Comparison of ENCODE assay signal across 23 mouse cellular contexts in genomic region chrX:64319501-64319900, GRCm38 (mm10). TPM values are rescaled to one million over a fixed set of nuclear protein-coding genes. Genes with fewer than 3 reads are reported as not detected.
DNase-seq lines count a peak whose midpoint lies in the region; ATAC-seq and TF ChIP-seq lines count a peak whose summit lies in the region.
"Had no signal": no experiment of that assay in that cellular context is flagged by ENCODE, and none has a peak within 500 bp of the region (broad histone marks: within the 10 kb centered on the region; RNA-seq: fewer than 3 reads in every experiment).

No protein-coding gene starts in this region.

- peak; percentile 3 for DNase-seq in cerebellum, adult 11-12 months
- peak; percentile 14 for DNase-seq in forebrain, embryonic 14.5 days (ENCODE audit: low spot score)
- peak; percentile 48 for DNase-seq in brain, adult 2 months (ENCODE audit: low read depth, low spot score)
- peak; percentile 74 to 78 for DNase-seq in cerebellum, postnatal 10 days
- no peak for DNase-seq in heart, adult 2 months
- no peak for DNase-seq in heart, adult 8-10 months (ENCODE audit: low spot score)
- DNase-seq: adrenal gland, postnatal 10 days; gastrocnemius, postnatal 10 days; heart, adult 18-20 months; kidney, adult 8-10 months had no signal

- H3K9ac ChIP-seq in forebrain, embryonic 14.5 days (ENCODE audit: low read length), result no peak overlapping the region
- no peak overlapping the region for H3K9ac ChIP-seq in forebrain, embryonic 16.5 days (replicated peaks; ENCODE audit: low read depth, low read length)
- H3K9ac ChIP-seq in heart, adult 2 months (ENCODE audit: low read depth, low read length), result no peak overlapping the region
- H3K9ac ChIP-seq: embryonic facial prominence, embryonic 15.5 days; forebrain, embryonic 15.5 days; heart, embryonic 12.5 days; hindbrain, embryonic 15.5 days had no signal

- TF ChIP-seq POLR2A in heart, adult 2 months (IDR thresholded peaks at IDR 0.05; ENCODE audit: insufficient read depth, low read depth, low read length), result no peak

- H3K27ac ChIP-seq in forebrain, embryonic 14.5 days (ENCODE audit: low read depth, low read length), result no peak overlapping the region
- H3K27ac ChIP-seq in forebrain, embryonic 16.5 days (ENCODE audit: low read length), result no peak overlapping the region
- no peak overlapping the region for H3K27ac ChIP-seq in heart, adult 2 months
- H3K27ac ChIP-seq: embryonic facial prominence, embryonic 15.5 days; forebrain, embryonic 10.5 days; forebrain, embryonic 15.5 days; hindbrain, embryonic 10.5 days; hindbrain, embryonic 15.5 days had no signal

- intact Hi-C loops in heart, adult 2 months (cut with DNase I), result no loop called here

- no peaks in the 10 kb centered on the region for H3K4me1 ChIP-seq in forebrain, embryonic 14.5 days (ENCODE audit: control insufficient read depth, insufficient read depth, low read length)
- no peaks in the 10 kb centered on the region for H3K4me1 ChIP-seq in forebrain, embryonic 16.5 days (replicated peaks; ENCODE audit: control insufficient read depth, insufficient read depth, low read length)
- H3K4me1 ChIP-seq in heart, adult 2 months (ENCODE audit: control insufficient read depth, insufficient read depth, low read length), result no peaks in the 10 kb centered on the region
- H3K4me1 ChIP-seq: embryonic facial prominence, embryonic 15.5 days; forebrain, embryonic 10.5 days; forebrain, embryonic 15.5 days; heart, embryonic 12.5 days; hindbrain, embryonic 10.5 days; hindbrain, embryonic 15.5 days had no signal

- no peak for TF ChIP-seq CTCF in heart, adult 2 months (IDR thresholded peaks at IDR 0.05)

- no peaks in the 10 kb centered on the region for H3K9me3 ChIP-seq in forebrain, embryonic 14.5 days (replicated peaks; ENCODE audit: control insufficient read depth, low read length)
- H3K9me3 ChIP-seq in forebrain, embryonic 16.5 days (ENCODE audit: control insufficient read depth, low read length), result no peaks in the 10 kb centered on the region
- H3K9me3 ChIP-seq: embryonic facial prominence, embryonic 15.5 days; forebrain, embryonic 10.5 days; forebrain, embryonic 15.5 days; heart, embryonic 12.5 days; hindbrain, embryonic 10.5 days; hindbrain, embryonic 15.5 days had no signal

- no peaks in the 10 kb centered on the region for H3K79me2 ChIP-seq in heart, adult 2 months (replicated peaks; ENCODE audit: control insufficient read depth, insufficient read depth, low read length)

- 82% methylated on average over 2 of the region's 2 CpGs for WGBS in forebrain, embryonic 14.5 days
- WGBS in forebrain, embryonic 16.5 days, result 62% methylated on average over 2 of the region's 2 CpGs
- 59% methylated on average over 2 of the region's 2 CpGs for WGBS in heart, adult 2 months

- no peak overlapping the region for H3K4me3 ChIP-seq in forebrain, embryonic 14.5 days (ENCODE audit: low read depth, low read length)
- H3K4me3 ChIP-seq in forebrain, embryonic 16.5 days (replicated peaks; ENCODE audit: low read length), result no peak overlapping the region
- H3K4me3 ChIP-seq in heart, adult 2 months, result no peak overlapping the region
- H3K4me3 ChIP-seq: embryonic facial prominence, embryonic 15.5 days; erythroblast, embryonic 14.5 days; forebrain, embryonic 10.5 days; forebrain, embryonic 15.5 days; heart, embryonic 12.5 days; hindbrain, embryonic 10.5 days; hindbrain, embryonic 15.5 days had no signal

- no peak overlapping the region for H3K4me2 ChIP-seq in forebrain, embryonic 14.5 days (ENCODE audit: low read length)
- H3K4me2 ChIP-seq in forebrain, embryonic 16.5 days (ENCODE audit: low read length), result no peak overlapping the region
- H3K4me2 ChIP-seq: embryonic facial prominence, embryonic 15.5 days; forebrain, embryonic 15.5 days; heart, embryonic 12.5 days; hindbrain, embryonic 15.5 days had no signal

- H3K36me3 ChIP-seq in forebrain, embryonic 14.5 days (ENCODE audit: control insufficient read depth, insufficient read depth, low read length), result no peaks in the 10 kb centered on the region
- no peaks in the 10 kb centered on the region for H3K36me3 ChIP-seq in forebrain, embryonic 16.5 days (ENCODE audit: control insufficient read depth, insufficient read depth)
- no peaks in the 10 kb centered on the region for H3K36me3 ChIP-seq in heart, adult 2 months (ENCODE audit: control insufficient read depth, insufficient read depth, low read length)
- H3K36me3 ChIP-seq: embryonic facial prominence, embryonic 15.5 days; forebrain, embryonic 10.5 days; forebrain, embryonic 15.5 days; heart, embryonic 12.5 days; hindbrain, embryonic 10.5 days; hindbrain, embryonic 15.5 days had no signal

- TF ChIP-seq EP300 in heart, adult 2 months (IDR thresholded peaks at IDR 0.05; ENCODE audit: insufficient read depth, low read depth, low read length), result no peak

- ATAC-seq in cerebellum, adult (ENCODE audit: insufficient number of reproducible peaks, low FRiP score, low TSS enrichment), result no peak
- ATAC-seq in forebrain, embryonic 14.5 days, result no peak
- no peak for ATAC-seq in forebrain, embryonic 16.5 days
- ATAC-seq: forebrain, embryonic 15.5 days; inflammation-experienced regulatory T-cells, adult 6 months; intestine, postnatal 0 days had no signal

- H3K27me3 ChIP-seq in forebrain, embryonic 14.5 days (replicated peaks; ENCODE audit: control insufficient read depth, insufficient read depth, low read length), result no peaks in the 10 kb centered on the region
- no peaks in the 10 kb centered on the region for H3K27me3 ChIP-seq in forebrain, embryonic 16.5 days (replicated peaks; ENCODE audit: control insufficient read depth, insufficient read depth, low read length)
- no peaks in the 10 kb centered on the region for H3K27me3 ChIP-seq in heart, adult 2 months (ENCODE audit: control insufficient read depth, insufficient read depth, low read length)
- H3K27me3 ChIP-seq: embryonic facial prominence, embryonic 15.5 days; forebrain, embryonic 15.5 days; heart, embryonic 12.5 days; hindbrain, embryonic 15.5 days had no signal

RNA-seq across cellular contexts. Expression of gene Slitrk4, which starts 42.7 kb away (rescaled TPM):
- 6.7 and 9.5 TPM in 2 replicates for polyA plus RNA-seq in forebrain, embryonic 14.5 days (2014; fragmentation: Nextera tagmentation; extraction: Ambion mirVana)
- 12.9 and 13.7 TPM in 2 replicates for polyA plus RNA-seq in forebrain, embryonic 16.5 days (2015; fragmentation: Nextera tagmentation; extraction: Ambion mirVana)
- under 1 TPM; 0.76 to 0.98 TPM for total RNA-seq in heart, adult 2 months (2021)
- 0.18 and 0.29 TPM in 2 replicates for polyA plus RNA-seq in heart, adult 2 months (2012; rRNA removed)
- total RNA-seq in heart, adult 8-10 months (2022), result under 1 TPM; 0.22 to 0.78 (median 0.54) TPM
- total RNA-seq: MEL had no signal
- polyA plus RNA-seq: C2C12; erythroblast, embryonic 14.5 days; inflammation-experienced regulatory T-cells, adult 6 months had no signal

Comparison
In these comparisons a context has a peak if more than half of its experiments do, and no peak if none do; other contexts are left out.
1. DNase-seq: peak in cerebellum, adult 11-12 months (single experiment), forebrain, embryonic 14.5 days (single experiment), brain, adult 2 months (single experiment) and cerebellum, postnatal 10 days (2 of 2); none in heart, adult 2 months (0 of 2) and heart, adult 8-10 months (single experiment).